Mouse (Mus musculus) frontal cortex, postnatal 36 days (tissue): ENCODE measurements around the gene Ndst2.

Source experiments
- DNase-seq, 2 experiments: peaks; one replicate each; pipeline ENCODE4 v3.0.0; 2022; ENCODE audit warnings: low spot score in 2 of 2

Ndst2 gene

DNA sequence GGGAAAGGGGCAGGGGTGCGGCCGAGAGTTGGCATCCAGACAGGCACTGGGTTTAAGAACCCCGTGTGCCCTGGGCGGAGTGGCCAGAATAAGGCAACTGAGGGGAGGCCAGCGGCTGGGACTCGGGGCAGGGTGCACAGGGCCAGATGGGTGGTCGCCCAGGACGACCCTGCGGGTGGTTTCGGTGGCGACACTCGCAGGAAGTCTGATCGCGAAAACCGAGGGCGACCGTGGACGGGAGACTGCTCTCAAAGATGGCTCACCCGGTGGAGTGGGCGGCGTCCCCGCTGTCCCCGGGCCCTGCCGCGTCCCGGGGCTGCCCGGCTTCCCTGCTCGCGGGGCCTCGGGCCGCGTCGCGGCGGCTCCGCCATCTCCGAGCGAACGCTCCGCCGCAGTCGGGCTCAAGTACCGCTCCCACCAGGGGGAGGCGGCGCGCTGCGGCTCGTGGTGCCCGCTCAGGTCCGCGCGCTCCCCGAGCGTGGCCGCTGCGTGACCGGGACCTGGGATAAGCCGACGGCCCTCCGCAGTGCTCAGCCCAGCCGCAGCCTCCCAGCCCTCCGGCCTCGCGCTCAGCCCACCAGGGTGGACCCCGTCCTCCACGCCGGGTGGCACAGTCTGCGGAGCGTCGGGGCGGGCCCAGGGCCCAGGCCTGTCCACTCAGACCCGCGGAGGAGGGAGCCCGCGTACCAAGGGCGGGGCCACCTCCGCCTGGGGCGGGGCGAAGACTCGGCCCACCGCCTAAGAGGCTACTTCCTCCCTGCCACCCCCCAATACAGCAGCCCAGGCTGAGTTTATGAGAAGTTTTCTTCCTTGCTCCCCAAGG is at the start of gene Ndst2:
Ndst2 (minus strand) TSS at position 611 of the 823 bp plus-strand sequence.
- peak; percentile 83 to 87 for DNase-seq

DNA sequence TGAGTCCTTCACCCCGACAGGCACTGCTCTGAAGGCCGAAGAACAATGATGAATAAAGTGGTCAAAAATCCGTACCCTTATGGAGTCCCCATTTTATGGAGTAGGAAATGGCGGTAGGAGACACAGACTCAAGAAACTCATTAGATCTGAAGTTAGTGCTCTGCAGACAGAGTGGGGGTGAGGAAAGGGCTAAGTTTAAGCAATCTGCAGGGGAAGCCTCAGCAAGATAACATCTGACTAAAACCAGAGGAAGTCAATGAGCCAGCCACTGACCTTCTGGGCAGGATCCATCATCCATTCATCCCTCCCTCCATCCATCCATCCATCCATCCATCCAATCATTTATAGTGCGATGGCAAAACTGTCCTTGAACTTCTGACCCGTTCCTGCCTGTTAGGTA is 49.2 kb upstream of the Ndst2 start:
- DNase-seq, result no peak

DNA sequence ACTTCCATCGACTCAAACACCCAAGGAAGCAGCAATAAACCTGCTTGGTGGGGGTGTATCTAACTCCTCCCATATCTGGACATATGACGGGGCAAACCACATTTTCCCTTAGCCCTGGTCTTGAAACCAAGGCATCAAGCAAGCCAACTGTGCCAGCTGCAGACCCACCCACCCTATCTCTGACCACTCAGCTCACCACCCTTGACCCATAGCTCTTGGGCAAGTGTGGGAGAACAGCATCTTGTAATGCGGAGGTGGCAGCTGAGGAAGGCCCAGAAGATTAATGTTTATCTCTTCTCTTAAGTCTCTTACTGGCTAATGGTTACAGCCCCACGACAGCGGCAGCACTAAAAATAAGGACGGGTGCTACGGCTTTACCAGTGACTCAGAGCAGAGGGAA is 48.5 kb upstream of the Ndst2 start:
- no peak for DNase-seq

DNA sequence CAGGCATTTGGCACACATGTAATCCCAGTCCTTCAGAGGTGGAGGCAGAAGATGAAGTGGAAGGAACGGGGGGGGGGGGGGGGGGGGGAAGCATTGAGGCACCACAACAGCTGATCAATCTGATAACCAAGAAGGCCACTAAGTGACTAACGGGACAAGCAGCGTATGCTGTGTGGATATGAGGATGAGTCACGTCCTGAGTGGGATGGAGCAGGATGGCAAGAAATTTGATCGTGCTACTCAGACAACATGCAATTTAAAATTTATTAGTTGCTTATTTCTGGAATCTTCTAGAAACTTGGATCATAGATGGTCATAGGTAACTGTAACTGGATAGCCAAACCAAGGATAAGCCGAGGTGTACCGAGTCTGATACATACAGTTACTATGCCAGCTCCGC is 45.9 kb upstream of the Ndst2 start:
- DNase-seq, result no peak

DNA sequence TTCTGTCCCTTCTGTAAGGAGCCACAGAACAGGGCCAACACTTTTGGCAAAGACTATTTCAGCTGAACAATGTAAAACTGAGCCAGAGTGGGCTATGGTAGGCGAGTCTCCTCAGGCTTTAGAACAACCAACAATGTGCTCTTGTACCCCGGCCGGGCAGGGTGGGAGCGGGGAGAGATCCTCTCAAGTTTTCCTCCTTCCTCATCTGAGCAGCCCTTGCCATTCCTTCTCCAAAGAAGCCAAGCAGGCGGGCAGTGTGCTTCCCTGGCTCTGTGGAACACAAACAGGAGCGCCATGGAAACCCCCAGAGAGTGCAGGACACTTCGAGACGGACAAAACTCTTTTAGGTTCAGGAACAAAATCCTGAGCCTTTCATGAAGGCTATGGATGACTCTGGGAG is 44.1 kb upstream of the Ndst2 start:
- no peak for DNase-seq

DNA sequence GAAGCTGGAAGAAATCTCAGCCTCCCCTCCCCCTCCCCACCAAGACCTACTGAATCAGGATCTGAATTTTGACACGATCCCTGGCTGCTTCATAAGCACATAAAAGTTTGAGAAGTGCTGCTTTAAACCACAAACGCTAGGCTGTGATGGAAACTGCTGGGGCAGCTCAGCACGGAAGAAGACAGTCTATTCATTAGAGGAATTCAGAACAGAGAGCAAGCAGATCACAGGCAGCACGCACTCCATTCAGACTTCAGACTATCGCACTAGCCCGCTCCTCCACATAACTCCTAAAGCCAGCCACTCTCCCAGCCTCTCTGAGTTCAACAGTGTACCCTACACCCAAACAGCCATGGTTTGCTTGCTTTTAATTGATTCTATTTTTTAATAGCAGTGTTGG is 41.3 kb upstream of the Ndst2 start:
- no peak for DNase-seq

DNA sequence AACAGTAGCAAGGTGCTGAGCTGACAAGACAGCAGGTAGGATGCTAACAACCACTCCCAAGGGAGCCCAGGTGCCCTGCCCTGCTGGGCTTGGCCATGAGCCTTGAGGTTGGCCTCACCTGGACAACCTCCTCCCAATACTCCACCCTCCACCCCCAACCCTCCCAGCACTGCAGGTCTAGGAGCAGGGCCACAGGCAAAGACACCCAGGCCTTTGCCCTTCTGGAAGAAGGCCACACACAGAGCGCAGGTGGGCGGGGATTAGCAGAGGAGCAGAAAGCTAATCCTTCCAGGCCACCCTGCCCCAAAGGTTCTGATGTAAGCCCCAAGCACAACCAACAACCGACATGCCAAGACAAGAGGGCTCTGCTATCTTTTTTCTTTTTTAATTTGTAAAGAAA is 39.0 kb upstream of the Ndst2 start:
- DNase-seq, result no peak

DNA sequence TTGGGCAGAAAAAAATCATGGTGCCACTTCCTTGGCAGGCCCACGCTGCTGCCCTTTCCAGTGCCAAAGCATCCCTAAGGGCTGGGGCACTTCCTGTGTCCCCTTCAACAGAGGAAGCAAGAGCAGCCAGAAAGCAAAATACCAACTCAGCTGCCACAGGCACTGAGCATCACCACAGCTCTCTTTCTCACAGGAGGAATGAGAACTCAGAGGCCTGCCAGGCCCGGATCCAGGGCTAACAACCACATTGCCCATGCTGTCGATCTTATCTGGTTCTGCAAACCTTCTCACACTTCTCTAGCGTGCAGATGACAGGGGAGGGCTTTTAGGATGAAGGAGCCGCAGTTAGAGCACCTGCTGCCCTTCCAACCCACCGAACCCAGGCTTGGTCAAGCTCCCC is 38.4 kb upstream of the Ndst2 start:
- DNase-seq, result no peak

DNA sequence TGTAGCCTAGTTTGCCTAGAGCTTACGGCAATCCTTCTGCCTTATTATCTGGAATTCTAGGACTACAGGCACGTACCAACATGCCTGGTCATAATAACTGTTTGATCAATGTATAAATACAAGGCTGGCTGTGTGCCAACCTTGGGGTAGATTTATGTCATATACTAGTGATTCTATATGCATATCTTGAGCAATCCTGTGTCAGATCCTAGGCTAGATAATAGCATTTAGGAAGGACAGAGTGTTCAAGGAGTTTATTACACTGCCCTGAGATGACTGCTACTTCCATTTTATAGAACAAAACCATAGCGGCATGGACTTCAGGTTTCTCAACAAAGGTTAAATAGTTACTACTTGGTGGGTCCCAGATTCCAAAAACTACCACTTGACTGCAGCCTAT is 37.6 kb upstream of the Ndst2 start:
- no peak for DNase-seq

DNA sequence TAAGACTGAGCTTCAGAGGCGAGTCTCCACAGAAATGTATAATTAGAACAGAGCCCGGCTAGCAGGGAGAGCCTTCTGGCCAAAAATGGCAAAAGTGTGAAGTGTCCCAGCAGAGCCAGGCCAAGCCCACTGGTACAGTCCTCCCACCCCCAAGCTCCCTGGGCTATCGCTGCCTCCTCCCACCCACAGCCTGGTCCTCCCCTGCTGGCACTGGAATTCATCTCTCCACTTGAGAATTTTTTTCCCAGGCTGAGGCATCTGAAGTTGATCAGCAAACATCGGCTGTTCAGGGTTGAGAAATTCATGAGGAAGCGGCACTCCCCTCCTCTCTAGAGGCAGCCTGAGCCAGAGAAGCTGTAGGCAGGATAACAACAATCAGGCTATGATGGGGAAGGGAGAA is 34.2 kb upstream of the Ndst2 start:
- DNase-seq, result peak in 1 of 2 experiments; percentile 55

DNA sequence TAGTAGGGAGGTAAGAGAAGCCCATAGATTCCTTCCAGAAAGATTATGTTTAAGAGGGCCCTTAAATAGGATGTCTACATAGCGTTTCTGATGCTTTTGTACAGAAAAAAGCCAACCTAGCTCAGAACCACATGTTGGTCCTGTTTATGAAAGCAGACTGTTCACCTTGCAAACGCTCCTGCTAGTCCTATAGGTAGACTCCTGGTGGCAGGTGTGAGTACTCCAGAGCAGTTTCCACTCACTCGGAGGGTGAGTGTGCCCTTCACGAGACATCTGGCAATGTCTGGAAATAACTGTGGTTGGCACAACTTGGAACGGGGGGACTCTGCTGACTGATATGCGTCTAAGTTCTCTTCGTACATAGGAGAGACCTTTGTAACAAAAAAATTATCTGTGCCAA is 33.6 kb upstream of the Ndst2 start:
- DNase-seq, result no peak

DNA sequence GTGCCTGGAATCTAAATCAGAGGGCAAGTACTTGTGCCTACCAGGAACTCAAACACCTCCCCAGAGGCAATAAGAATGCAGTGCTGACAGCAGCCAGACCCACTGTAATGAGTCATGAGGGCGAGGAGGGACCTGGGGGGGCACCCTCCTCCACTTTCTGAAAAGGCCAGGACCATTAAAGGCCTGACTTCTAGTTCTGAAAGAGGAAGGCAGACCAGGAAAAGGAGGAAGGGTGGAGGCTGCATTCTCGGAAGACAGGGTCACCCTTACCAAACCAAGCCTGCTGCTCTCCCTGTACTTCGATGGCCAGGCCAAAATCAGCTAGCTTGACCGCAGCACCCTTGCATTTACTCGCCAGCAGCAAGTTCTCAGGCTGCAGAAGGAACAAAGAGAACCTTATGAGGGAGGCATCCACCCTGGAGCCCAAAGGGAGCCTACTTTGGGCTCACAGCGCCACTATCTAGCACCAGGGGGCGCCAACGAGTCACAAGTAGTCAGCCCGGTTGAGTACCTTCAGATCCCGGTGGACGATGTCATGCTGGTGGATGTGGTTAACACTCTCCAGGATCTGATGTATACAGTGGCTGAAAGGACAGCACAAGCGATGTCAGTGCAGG is 31.4 kb upstream of the Ndst2 start:
- DNase-seq, result peak; percentile 88 to 91

DNA sequence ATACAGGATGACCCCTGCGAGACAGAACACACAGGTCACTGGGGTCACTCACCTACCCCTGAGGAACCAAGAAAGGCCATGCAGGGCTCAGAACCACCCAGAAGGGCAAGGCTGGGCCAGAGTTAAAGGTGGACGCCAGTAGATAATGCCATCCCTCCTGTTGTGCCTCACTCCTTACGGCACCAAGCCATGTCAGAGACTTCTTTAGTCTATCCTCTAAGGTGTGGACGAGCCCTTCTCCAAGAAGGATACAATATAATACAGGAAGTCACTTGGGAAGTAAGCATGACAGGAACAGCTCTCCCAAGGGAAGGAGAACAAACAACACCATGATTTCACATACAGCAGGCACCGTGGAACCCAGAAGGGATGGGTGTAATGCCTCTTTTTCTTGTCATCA is 30.6 kb upstream of the Ndst2 start:
- no peak for DNase-seq

DNA sequence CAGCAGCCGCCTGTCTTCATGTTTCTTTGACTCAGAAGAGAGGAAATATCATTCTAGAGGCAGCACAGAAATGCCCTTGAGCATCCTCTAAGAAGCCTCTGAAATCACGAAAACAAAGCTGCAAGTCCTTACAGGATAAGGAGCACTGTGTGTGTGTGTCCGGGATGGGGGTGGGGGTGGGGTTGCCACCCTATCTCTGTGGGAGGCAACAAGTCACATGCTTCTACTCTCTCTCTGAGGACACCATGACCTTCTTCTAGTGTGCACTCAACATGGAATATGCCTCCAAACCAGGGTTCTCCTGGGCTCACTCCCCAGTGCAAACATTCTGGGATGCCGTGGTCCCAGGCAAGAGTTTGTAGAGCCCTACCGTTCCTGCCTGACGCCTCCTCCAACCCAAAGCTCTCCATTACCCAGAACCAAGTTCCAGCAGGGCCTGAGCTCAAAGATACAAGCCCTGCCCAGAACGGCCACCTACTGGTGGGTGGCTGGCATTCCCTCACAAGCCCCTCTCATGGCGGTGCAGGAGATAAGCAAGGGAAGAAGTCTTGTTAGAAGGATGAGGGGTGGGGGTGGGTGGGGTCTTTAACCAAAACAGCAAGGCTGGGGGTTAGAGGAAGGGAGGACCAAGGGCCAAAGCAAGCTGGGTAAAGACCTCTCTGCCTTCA is 24.5 kb upstream of the Ndst2 start:
- DNase-seq, result no peak

DNA sequence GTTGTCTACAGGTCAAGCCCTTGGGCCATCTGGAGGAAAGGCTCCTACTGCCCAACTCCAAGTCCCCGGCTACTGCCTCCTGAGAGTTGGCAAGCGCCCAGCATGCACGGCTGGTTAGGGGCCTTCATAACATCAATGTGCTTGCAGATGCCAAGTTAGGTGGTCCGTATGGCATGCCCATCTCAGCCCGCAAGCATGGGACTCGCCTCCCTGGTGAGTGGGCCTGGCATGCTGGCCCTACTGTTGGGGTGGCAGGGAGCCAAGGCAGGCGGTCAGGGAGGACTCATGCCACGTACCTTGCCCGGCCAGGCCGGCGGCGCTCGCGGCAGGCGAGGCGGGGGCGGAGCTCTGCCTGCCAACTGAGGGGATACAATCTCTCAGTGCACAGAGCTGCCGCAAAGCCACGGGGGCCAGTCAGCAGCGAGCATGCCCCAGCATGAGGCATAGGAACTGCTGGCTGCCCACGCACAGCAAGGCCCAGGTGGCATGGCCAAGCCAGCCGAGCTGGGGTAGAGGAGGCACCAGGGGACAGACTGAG is 23.1 kb upstream of the Ndst2 start:
- DNase-seq, result no peak

DNA sequence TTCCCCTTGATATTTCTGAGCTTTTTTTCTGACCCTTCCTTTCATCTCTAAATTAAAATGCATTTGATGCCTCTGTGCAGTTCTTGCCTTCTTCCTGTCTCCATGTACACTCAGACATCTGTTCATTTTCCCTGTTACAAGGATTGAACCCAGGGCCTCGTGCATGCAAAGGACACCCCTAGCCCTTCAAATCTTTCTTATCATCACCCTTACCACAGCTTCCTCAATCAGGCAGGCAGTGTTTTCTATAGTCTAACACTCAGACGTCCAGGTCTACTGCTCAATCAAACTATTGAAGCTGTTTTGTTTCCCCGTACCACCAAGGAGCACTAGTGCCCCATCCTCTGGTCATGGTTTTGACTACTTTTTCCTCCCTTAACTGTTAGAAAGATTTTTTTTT is 19.4 kb upstream of the Ndst2 start:
- DNase-seq, result no peak

DNA sequence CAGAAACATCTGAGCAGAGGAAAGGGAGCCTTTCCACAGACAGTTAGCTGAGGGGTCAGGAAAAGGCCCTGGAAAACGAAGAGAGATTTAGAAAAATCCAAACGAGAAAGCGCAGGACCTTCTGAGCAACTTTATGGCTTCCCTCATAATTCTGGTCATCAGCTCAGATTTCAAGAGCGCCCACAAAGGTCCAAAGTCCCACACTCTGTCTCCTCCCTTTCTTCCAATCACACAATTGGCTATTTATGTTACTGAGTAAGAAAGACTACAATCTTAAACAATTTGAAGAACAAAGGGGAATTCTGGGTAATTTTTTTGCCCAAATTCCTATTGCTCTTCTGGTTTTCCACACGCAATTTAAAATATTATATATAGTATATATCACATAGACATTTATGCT is 16.1 kb upstream of the Ndst2 start:
- DNase-seq, result no peak

DNA sequence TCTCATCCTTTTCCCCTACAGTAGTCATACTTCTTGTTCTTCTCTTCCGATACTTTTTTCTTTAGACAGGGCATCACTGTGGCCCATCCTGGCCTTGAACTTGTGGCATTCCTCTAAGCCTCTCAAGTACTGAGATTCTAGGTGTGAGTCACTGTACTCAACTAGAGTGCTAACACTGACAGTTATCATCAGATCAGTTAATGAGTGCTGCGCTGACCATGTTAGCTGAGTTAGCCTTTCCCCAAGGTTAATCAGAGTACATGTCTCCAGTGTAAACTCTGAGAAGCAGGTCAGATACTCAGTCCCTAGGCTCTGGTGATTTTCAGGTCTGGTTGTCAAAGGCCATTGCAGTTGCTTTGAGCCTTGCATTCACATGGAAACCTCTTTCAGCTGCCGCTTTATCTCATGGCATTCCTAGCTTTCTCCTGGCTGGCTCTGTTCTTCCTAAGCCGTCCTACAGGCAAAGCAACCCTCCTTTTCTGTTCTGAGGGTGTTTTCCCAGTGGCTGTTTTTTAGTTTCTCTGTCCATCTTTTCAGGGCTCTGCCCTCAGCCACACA is 15.2 kb upstream of the Ndst2 start:
- DNase-seq, result no peak

DNA sequence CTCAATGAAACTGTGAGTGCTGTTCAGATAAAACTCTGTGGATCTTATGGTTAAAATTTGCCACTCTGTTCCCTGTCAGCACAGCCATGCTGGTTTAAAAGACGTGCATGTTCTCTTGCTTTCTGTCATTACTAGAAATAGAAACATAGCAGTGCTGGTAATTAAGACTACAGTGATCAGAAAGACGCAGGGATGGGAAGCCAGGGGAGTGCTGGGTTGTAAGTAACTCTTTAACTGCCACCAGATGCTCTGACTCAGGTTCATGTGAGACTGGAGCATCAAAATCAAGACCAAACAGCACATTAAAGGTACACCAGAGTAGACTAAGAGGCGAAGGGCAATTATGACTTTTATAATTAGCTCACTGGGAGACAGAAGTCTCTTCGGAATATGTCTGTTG is 14.0 kb upstream of the Ndst2 start:
- no peak for DNase-seq

DNA sequence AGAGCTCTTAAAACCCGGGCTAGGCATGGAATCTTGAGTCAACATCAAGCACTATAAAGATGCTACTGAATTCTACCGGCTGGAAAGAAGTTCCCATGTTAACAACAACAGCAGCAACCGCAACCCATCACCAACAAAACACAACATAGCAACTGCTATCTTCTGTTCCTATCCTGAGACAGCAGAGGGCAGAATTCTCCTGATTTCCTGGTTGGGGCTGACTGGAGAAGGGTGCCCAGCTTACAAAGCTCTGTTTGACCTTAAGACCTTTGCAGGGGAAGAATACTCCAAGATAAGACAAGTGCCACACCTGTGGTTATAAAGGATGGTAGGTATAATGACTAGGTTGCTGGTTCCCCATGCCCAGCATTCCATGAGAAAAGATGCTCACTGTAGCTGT is 12.6 kb upstream of the Ndst2 start:
- DNase-seq, result no peak

DNA sequence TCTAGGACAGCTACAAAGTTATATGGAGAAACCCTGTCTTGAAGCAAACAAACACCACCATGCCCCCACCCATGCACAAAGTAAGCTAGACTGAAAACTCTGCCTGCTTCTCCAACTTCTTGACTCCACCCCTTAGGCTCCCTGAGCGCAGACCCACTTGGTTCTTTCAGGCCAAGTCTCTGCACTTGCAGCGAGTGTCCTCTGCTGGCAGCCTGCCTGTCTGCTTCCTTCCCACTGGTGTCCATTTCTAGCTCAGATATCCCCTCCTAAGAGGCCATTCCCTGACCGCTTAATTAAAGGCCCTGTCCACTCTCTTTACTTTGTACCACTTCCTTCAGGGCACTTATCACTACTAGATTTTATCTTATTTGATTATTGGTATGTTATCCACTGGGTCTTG is 9.3 kb upstream of the Ndst2 start:
- DNase-seq, result no peak

DNA sequence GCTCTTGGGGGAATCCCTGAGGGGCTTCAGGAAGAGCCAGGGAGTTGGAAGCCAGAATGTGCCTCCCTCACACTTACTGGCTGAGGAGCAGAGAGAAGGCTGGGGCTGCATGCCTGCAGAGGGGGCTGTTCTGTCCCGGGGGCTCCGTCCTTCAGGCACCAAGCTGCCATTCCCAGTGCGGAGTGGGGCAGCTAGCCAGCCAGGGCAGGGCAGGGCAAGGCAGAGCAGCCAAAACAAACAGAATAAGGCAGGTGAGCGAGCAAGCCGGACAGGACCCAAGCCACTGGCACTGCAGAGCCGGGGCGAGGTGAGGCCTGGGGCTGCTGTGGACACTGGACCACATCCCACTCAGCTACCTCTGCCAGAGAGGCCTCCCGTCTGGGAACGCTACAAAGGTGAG is 6.9 kb upstream of the Ndst2 start:
- no peak for DNase-seq

DNA sequence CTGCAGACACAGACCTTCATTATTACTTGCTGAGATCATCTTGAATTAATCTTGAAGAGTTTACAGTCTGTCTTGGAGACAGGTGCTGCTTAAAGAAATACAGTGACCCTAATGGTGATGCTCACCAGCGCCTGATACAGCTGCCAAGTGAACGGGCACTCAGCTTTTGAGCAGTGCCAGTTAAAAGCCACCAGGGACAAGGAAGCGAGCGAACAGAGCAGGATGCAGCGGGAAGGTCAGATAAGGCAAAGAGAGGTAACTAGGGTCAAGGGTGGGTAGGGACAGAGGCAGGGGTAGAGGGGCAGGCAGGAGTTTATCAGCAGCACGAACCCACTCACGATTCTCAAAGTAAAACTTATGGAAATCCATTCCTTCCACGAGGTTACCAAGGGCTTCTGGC is 4.1 kb upstream of the Ndst2 start:
- DNase-seq, result no peak
